Mouse (Mus musculus): ENCODE measurements around the gene Ddx18. TPM values are rescaled to one million over a fixed set of nuclear protein-coding genes. Genes with fewer than 3 reads are reported as not detected.

Gene Ddx18
- 70.5 to 101 TPM (median 82.4 TPM) in 4 replicates for total RNA-seq (2023)

GRCm38 (mm10) chr1:121567521-121568489 lies at the start of gene Ddx18:
Gene Ddx18 (minus strand): TSS chr1:121567989.

GRCm38 (mm10) chr1:121528399-121528720 lies 39.4 kb downstream of the Ddx18 start, which contains the start of gene Htr5b:
Gene Htr5b (minus strand): TSS chr1:121528465.

Other genes with a start within 250 kb of the Ddx18 start
- 15.9 to 33.8 TPM (median 20.8 TPM) in 4 replicates for gene Insig2, start 235.4 kb downstream of the Ddx18 start, total RNA-seq (2023)
- gene Ccdc93, start 136.9 kb downstream of the Ddx18 start, total RNA-seq (2023): 34.5 to 39.6 TPM (median 37.0 TPM) in 4 replicates
- gene Htr5b, start 39.5 kb downstream of the Ddx18 start, total RNA-seq (2023): not detected in 4 replicates

Data from B cell, adult 62 days (primary cell).